Mouse (Mus musculus) cerebellum, adult 9-11 months (tissue): ENCODE measurements around the gene Slc51b.

Experiments used
- DNase-seq: peaks from one replicate; pipeline ENCODE4 v3.0.0; 2022

Gene Slc51b

GRCm38 (mm10) chr9:65365721-65366120, 57.0 kb downstream of the Slc51b start:
- DNase-seq: no peak

- no peak for DNase-seq
Observed at GRCm38 (mm10) chr9:65363684-65364083, 59.1 kb downstream of the Slc51b start.
